8 mouse cellular contexts compared by ENCODE assay signal in genomic region chr10:79924998-79925784, GRCm38 (mm10). TPM values are rescaled to one million over a fixed set of nuclear protein-coding genes. Genes with fewer than 3 reads are reported as not detected.
A peak's percentile ranks its signal among the peaks of the same experiment; 100 is the strongest.
DNase-seq lines count a peak whose midpoint lies in the region; ATAC-seq and TF ChIP-seq lines count a peak whose summit lies in the region.

No protein-coding gene starts in this region.

- H3K36me3 ChIP-seq in embryonic facial prominence, embryonic 15.5 days, result no peaks in the 10 kb centered on the region
- no peaks in the 10 kb centered on the region for H3K36me3 ChIP-seq in heart, embryonic 11.5 days (ENCODE audit: control insufficient read depth, insufficient read depth, low read length)
- H3K36me3 ChIP-seq in kidney, postnatal 0 days (ENCODE audit: insufficient read depth, low read length), result no peaks in the 10 kb centered on the region
- no peaks in the 10 kb centered on the region for H3K36me3 ChIP-seq in liver, embryonic 11.5 days (ENCODE audit: control insufficient read depth, insufficient read depth, low read length)
- no peaks in the 10 kb centered on the region for H3K36me3 ChIP-seq in myocyte (ENCODE audit: control insufficient read depth, insufficient read depth)

- peak; percentile 100 for TF ChIP-seq CTCF in kidney, postnatal 0 days (IDR thresholded peaks at IDR 0.05; ENCODE audit: low read depth)

- H3K27me3 ChIP-seq in embryonic facial prominence, embryonic 15.5 days, result peaks cover 35% of the 10 kb centered on the region
- H3K27me3 ChIP-seq in heart, embryonic 11.5 days (ENCODE audit: control insufficient read depth, insufficient read depth, low read length), result peaks cover 35% of the 10 kb centered on the region
- H3K27me3 ChIP-seq in kidney, postnatal 0 days (ENCODE audit: insufficient read depth, low read length), result peaks cover 25% of the 10 kb centered on the region
- peaks cover 27% of the 10 kb centered on the region for H3K27me3 ChIP-seq in liver, embryonic 11.5 days (replicated peaks; ENCODE audit: control insufficient read depth, insufficient read depth, low read length)
- peaks cover 17% of the 10 kb centered on the region for H3K27me3 ChIP-seq in myocyte (ENCODE audit: control insufficient read depth, insufficient read depth, insufficient read length)

- peaks cover 4% of the 10 kb centered on the region for H3K79me2 ChIP-seq in myocyte (ENCODE audit: control insufficient read depth, insufficient read depth)

- H3K4me1 ChIP-seq in embryonic facial prominence, embryonic 15.5 days, result peaks cover 47% of the 10 kb centered on the region
- H3K4me1 ChIP-seq in heart, embryonic 11.5 days (ENCODE audit: control insufficient read depth, insufficient read depth, low read length), result peaks cover 35% of the 10 kb centered on the region
- peaks cover 26% of the 10 kb centered on the region for H3K4me1 ChIP-seq in kidney, postnatal 0 days (replicated peaks; ENCODE audit: insufficient read depth, low read length)
- H3K4me1 ChIP-seq in liver, embryonic 11.5 days (replicated peaks; ENCODE audit: control insufficient read depth, insufficient read depth, low read length), result peaks cover 40% of the 10 kb centered on the region

- TF ChIP-seq POLR2A in myocyte (IDR thresholded peaks at IDR 0.05; ENCODE audit: insufficient read length, low read depth), result no peak

- H3ac ChIP-seq in myocyte (ENCODE audit: control insufficient read depth, insufficient read length), result no peak overlapping the region

- no peaks in the 10 kb centered on the region for H3K9me3 ChIP-seq in embryonic facial prominence, embryonic 15.5 days (replicated peaks)
- H3K9me3 ChIP-seq in heart, embryonic 11.5 days (replicated peaks; ENCODE audit: control insufficient read depth, low read length), result no peaks in the 10 kb centered on the region
- no peaks in the 10 kb centered on the region for H3K9me3 ChIP-seq in kidney, postnatal 0 days (replicated peaks; ENCODE audit: low read length)
- H3K9me3 ChIP-seq in liver, embryonic 11.5 days (ENCODE audit: control insufficient read depth, low read length), result no peaks in the 10 kb centered on the region

- 11% methylated on average over 29 of the region's 29 CpGs for WGBS in embryonic facial prominence, embryonic 15.5 days
- WGBS in heart, embryonic 11.5 days (ENCODE audit: insufficient replicate concordance), result 11% methylated on average over 29 of the region's 29 CpGs
- WGBS in kidney, postnatal 0 days, result 10% methylated on average over 29 of the region's 29 CpGs
- 15% methylated on average over 29 of the region's 29 CpGs for WGBS in liver, embryonic 11.5 days

- no peak for ATAC-seq in embryonic facial prominence, embryonic 15.5 days (ENCODE audit: insufficient number of reproducible peaks, low FRiP score, low TSS enrichment, low read depth)
- no peak for ATAC-seq in heart, embryonic 11.5 days (replicated peaks; ENCODE audit: insufficient number of reproducible peaks, low FRiP score, low TSS enrichment)
- no peak for ATAC-seq in kidney, postnatal 0 days (replicated peaks; ENCODE audit: low FRiP score, low read depth)
- ATAC-seq in liver, embryonic 11.5 days (replicated peaks; ENCODE audit: low FRiP score), result no peak

- peak overlapping the region; percentile 99; the same call in 1 of the 2 replicates for H3K4me3 ChIP-seq in embryonic facial prominence, embryonic 15.5 days (replicated peaks)
- H3K4me3 ChIP-seq in heart, embryonic 11.5 days (ENCODE audit: low read depth, low read length), result peak overlapping the region; percentile 98; the same call in 1 of the 2 replicates
- H3K4me3 ChIP-seq in kidney, postnatal 0 days (replicated peaks; ENCODE audit: low read depth, low read length), result no peak overlapping the region
- no peak overlapping the region for H3K4me3 ChIP-seq in liver, embryonic 11.5 days (ENCODE audit: low read depth, low read length)
- H3K4me3 ChIP-seq in myocyte, result peak overlapping the region; percentile 96

- peak; percentile 82 for DNase-seq in 3T3-L1 (ENCODE audit: low read depth, low spot score)
- DNase-seq in adrenal gland, postnatal 14 days, result peak; percentile 94
- peak; percentile 92 for DNase-seq in kidney, postnatal 0 days (ENCODE audit: low spot score)
- peak; percentile 91 for DNase-seq in liver, embryonic 11.5 days (ENCODE audit: low spot score)
- peak; percentile 93 to 99 for DNase-seq in spleen, postnatal 4 days (ENCODE audit: low spot score in 2 of 2)

- H3K9ac ChIP-seq in embryonic facial prominence, embryonic 15.5 days, result no peak overlapping the region
- H3K9ac ChIP-seq in heart, embryonic 11.5 days (ENCODE audit: low read depth, low read length), result no peak overlapping the region
- H3K9ac ChIP-seq in kidney, postnatal 0 days (ENCODE audit: low read depth, low read length), result no peak overlapping the region
- H3K9ac ChIP-seq in liver, embryonic 11.5 days (ENCODE audit: low read depth, low read length), result no peak overlapping the region; the same call in 1 of the 2 replicates

- H3K4me2 ChIP-seq in embryonic facial prominence, embryonic 15.5 days (replicated peaks), result peak overlapping the region; percentile 92
- peak overlapping the region; percentile 90 for H3K4me2 ChIP-seq in heart, embryonic 11.5 days
- peak overlapping the region; percentile 68; the same call in 1 of the 2 replicates for H3K4me2 ChIP-seq in kidney, postnatal 0 days (ENCODE audit: low read length)
- H3K4me2 ChIP-seq in liver, embryonic 11.5 days, result peak overlapping the region; percentile 98
- peak overlapping the region; percentile 99 for H3K4me2 ChIP-seq in myocyte (ENCODE audit: low read depth)

- peak overlapping the region; percentile 97; the same call in 1 of the 2 replicates for H3K27ac ChIP-seq in embryonic facial prominence, embryonic 15.5 days (replicated peaks)
- H3K27ac ChIP-seq in heart, embryonic 11.5 days (ENCODE audit: low read depth, low read length), result no peak overlapping the region
- H3K27ac ChIP-seq in kidney, postnatal 0 days, result no peak overlapping the region
- peak overlapping the region; percentile 97 for H3K27ac ChIP-seq in liver, embryonic 11.5 days (ENCODE audit: low read depth, low read length)

TF ChIP-seq in myocyte, 11 proteins besides CTCF, POLR2A, EP300 and RAD21:
- no peak for TF ChIP-seq SRF (IDR thresholded peaks at IDR 0.05; ENCODE audit: control insufficient read depth, insufficient read length, low read depth)
- TF ChIP-seq POLR2AphosphoS2 (IDR thresholded peaks at IDR 0.05; ENCODE audit: insufficient read length, low read depth), result no peak
- no peak for TF ChIP-seq MYOD1 (IDR thresholded peaks at IDR 0.05; ENCODE audit: control insufficient read depth in 1 of 3, insufficient read length in 2 of 3, low read depth in 2 of 3)
- TF ChIP-seq TCF12 (IDR thresholded peaks at IDR 0.05; ENCODE audit: insufficient read depth, poor library complexity, severe bottlenecking), result no peak
- TF ChIP-seq USF1 (IDR thresholded peaks at IDR 0.05; ENCODE audit: low read depth), result no peak
- no peak for TF ChIP-seq E2F4 (IDR thresholded peaks at IDR 0.05; ENCODE audit: insufficient read depth)
- no peak for TF ChIP-seq MAX (IDR thresholded peaks at IDR 0.05; ENCODE audit: low read depth)
TF ChIP-seq in myocyte: peak in this region for 0.

RNA-seq across cellular contexts. Expression of gene Arid3a, which starts 1.7 kb away (rescaled TPM):
- 5.9 and 6.9 TPM in 2 replicates for total RNA-seq in adrenal gland, postnatal 14 days (2021)
- 6.6 and 7.0 TPM in 2 replicates for polyA plus RNA-seq in embryonic facial prominence, embryonic 15.5 days (2015; fragmentation: Nextera tagmentation; extraction: Ambion mirVana)
- 4.3 and 12.7 TPM in 2 replicates for polyA plus RNA-seq in heart, embryonic 11.5 days (2014; fragmentation: Nextera tagmentation; extraction: Ambion mirVana)
- polyA plus RNA-seq in kidney, postnatal 0 days (2015; fragmentation: Nextera tagmentation; extraction: Ambion mirVana), result 4.1 and 4.5 TPM in 2 replicates
- polyA plus RNA-seq in liver, embryonic 11.5 days (2014; fragmentation: Nextera tagmentation; extraction: Ambion mirVana), result 10.8 and 12.4 TPM in 2 replicates
- 1.2 TPM for polyA plus RNA-seq in myocyte (2012; fragmentation: generic; extraction: Trizol)

RNA-seq across cellular contexts. Expression of gene R3hdm4, which starts 4.2 kb away (rescaled TPM):
- total RNA-seq in adrenal gland, postnatal 14 days (2021), result 75.8 and 82.8 TPM in 2 replicates
- polyA plus RNA-seq in embryonic facial prominence, embryonic 15.5 days (2015; fragmentation: Nextera tagmentation; extraction: Ambion mirVana), result 179 and 181 TPM in 2 replicates
- 87.6 and 89.2 TPM in 2 replicates for polyA plus RNA-seq in heart, embryonic 11.5 days (2014; fragmentation: Nextera tagmentation; extraction: Ambion mirVana)
- polyA plus RNA-seq in kidney, postnatal 0 days (2015; fragmentation: Nextera tagmentation; extraction: Ambion mirVana), result 120 and 137 TPM in 2 replicates
- 99.4 and 104 TPM in 2 replicates for polyA plus RNA-seq in liver, embryonic 11.5 days (2014; fragmentation: Nextera tagmentation; extraction: Ambion mirVana)
- polyA plus RNA-seq in myocyte (2012; fragmentation: generic; extraction: Trizol), result 69.0 TPM

RNA-seq across cellular contexts. Expression of gene Kiss1r, which starts 8.4 kb away (rescaled TPM):
- 0.98 and 1.5 TPM in 2 replicates for total RNA-seq in adrenal gland, postnatal 14 days (2021)
- 1.1 and 1.4 TPM in 2 replicates for polyA plus RNA-seq in embryonic facial prominence, embryonic 15.5 days (2015; fragmentation: Nextera tagmentation; extraction: Ambion mirVana)
- 0.15 and 0.31 TPM in 2 replicates for polyA plus RNA-seq in heart, embryonic 11.5 days (2014; fragmentation: Nextera tagmentation; extraction: Ambion mirVana)
- polyA plus RNA-seq in kidney, postnatal 0 days (2015; fragmentation: Nextera tagmentation; extraction: Ambion mirVana), result 1.6 and 1.8 TPM in 2 replicates
- polyA plus RNA-seq in liver, embryonic 11.5 days (2014; fragmentation: Nextera tagmentation; extraction: Ambion mirVana), result 0.66 and 0.75 TPM in 2 replicates
- 0.59 TPM for polyA plus RNA-seq in myocyte (2012; fragmentation: generic; extraction: Trizol)

RNA-seq across cellular contexts. Expression of gene Gm26602, which starts 14.5 kb away (rescaled TPM):
- not detected in 2 replicates for total RNA-seq in adrenal gland, postnatal 14 days (2021)
- polyA plus RNA-seq in embryonic facial prominence, embryonic 15.5 days (2015; fragmentation: Nextera tagmentation; extraction: Ambion mirVana), result 5.2 TPM in 1 of 2 replicates, not detected in the other
- polyA plus RNA-seq in heart, embryonic 11.5 days (2014; fragmentation: Nextera tagmentation; extraction: Ambion mirVana), result 8.1 TPM in 1 of 2 replicates, not detected in the other
- polyA plus RNA-seq in kidney, postnatal 0 days (2015; fragmentation: Nextera tagmentation; extraction: Ambion mirVana), result 4.8 and 21.6 TPM in 2 replicates
- polyA plus RNA-seq in liver, embryonic 11.5 days (2014; fragmentation: Nextera tagmentation; extraction: Ambion mirVana), result 7.4 TPM in 1 of 2 replicates, not detected in the other
- polyA plus RNA-seq in myocyte (2012; fragmentation: generic; extraction: Trizol), result not detected

RNA-seq across cellular contexts. Expression of gene Med16, which starts 16.5 kb away (rescaled TPM):
- 32.0 and 38.4 TPM in 2 replicates for total RNA-seq in adrenal gland, postnatal 14 days (2021)
- 44.0 and 48.4 TPM in 2 replicates for polyA plus RNA-seq in embryonic facial prominence, embryonic 15.5 days (2015; fragmentation: Nextera tagmentation; extraction: Ambion mirVana)
- polyA plus RNA-seq in heart, embryonic 11.5 days (2014; fragmentation: Nextera tagmentation; extraction: Ambion mirVana), result 30.9 and 32.0 TPM in 2 replicates
- polyA plus RNA-seq in kidney, postnatal 0 days (2015; fragmentation: Nextera tagmentation; extraction: Ambion mirVana), result 44.9 and 49.0 TPM in 2 replicates
- 32.6 and 37.4 TPM in 2 replicates for polyA plus RNA-seq in liver, embryonic 11.5 days (2014; fragmentation: Nextera tagmentation; extraction: Ambion mirVana)
- 31.4 TPM for polyA plus RNA-seq in myocyte (2012; fragmentation: generic; extraction: Trizol)

Comparison
In these comparisons a context has a peak if more than half of its experiments do, and no peak if none do; other contexts are left out.
1. H3K27ac ChIP-seq: peak in embryonic facial prominence, embryonic 15.5 days (single experiment) and liver, embryonic 11.5 days (single experiment); none in heart, embryonic 11.5 days (single experiment) and kidney, postnatal 0 days (single experiment).
2. H3K4me3 ChIP-seq: peak in embryonic facial prominence, embryonic 15.5 days (single experiment), heart, embryonic 11.5 days (single experiment) and myocyte (single experiment); none in kidney, postnatal 0 days (single experiment) and liver, embryonic 11.5 days (single experiment).
3. Peak in every context shown above with its lines, with median percentiles within 50 percentile points of each other: DNase-seq and H3K4me2 ChIP-seq.